Mouse (Mus musculus) regulatory T cell (primary cell): ENCODE measurements at regions not wholly inside any gene's neighbourhood (a gene's known extent, or its start where the extent isn't known, plus 50 kb on each side); places are given as distances from the start of the nearest gene placed in this dataset.
"Not testable (repeated sequence)": the region's sequence is repeated elsewhere in the genome, so short reads cannot be mapped to it uniquely, and the experiment has no call there.

Experiments
- in situ Hi-C: fragments of 300-600 bp; cut with MboI, MseI; formaldehyde crosslinking; loops from one replicate; pipeline ENCODE4 v1.15.1; 2025; ENCODE audit warnings: high pct_unique_total_duplicates

DNA sequence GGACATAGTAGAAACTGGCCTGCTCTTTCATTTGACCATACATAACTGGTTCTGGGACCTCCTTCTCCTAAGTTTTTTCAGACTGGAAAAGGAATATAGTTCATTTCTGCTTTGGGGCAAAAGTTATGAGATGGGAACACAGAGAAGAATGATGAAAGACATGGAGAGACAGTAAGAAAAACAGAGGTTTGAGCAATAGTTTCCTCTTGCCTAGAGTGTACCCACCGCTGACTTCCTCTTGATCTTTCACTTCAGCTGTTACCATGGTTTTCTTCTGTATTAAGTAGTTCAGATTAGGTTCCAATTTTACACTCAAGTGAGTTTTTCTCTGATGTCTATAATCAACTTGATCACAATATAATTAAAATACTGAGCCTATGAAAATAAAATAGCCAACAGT is 120.7 kb upstream of the Thrb start:
- in situ Hi-C loops, result no loop called here

DNA sequence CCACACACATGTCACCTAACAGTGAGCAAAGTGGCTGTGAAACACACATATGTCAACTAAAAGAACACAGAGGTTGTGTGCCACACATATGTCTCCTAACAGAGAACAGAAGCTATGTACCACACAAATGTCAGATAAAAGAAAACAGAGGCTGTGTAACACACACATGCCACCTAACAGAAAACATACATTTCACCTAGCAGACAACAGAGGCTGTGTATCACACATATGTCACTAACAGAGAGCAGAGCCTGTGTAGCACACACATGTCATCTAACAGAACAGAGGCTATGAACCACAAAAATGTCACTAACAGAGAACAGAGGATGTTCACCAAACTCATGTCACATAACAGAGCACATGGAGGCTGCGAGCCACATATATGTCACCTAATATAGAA is 103.6 kb upstream of the Thrb start:
- in situ Hi-C loops, result no loop called here

DNA sequence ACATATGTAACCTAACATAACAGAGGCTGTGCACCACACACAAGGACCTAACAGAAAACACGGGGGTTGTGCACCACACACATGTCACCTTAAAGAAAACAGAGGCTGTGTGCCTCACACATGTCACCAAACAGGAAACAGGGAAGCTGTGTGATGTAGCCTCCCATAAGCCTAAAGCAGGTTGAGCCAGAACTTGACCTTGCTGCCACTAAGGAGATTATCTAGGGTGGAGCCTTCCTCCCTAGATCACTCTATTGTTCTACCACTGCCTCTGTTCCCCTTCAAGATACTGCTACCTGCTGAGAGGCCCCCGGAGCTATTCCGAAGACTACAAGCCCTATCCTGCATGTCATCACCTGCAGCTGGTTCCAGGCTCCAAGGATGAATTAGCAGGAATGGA is 100.1 kb upstream of the Thrb start:
- in situ Hi-C loops, result not testable (repeated sequence)

DNA sequence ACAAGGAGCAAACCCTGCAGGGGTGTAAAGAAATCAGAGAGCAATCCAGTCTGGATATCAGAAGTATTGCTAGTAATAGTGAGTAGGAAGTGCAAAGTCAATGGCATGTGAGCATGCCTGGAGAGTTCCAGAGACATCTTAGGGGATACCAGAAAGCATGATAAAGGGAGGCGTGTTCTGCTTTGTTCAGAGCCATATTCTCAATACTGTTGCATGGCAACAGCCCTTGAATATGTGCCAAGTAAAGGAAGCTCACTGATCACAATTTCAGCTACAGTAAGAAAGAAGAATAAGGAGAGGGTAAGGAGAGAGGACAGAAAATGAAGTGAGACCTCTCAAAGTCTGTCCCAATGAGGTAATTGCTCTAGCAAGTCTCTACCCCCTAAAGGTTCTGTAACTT is 92.1 kb upstream of the Thrb start:
- in situ Hi-C loops, result no loop called here

DNA sequence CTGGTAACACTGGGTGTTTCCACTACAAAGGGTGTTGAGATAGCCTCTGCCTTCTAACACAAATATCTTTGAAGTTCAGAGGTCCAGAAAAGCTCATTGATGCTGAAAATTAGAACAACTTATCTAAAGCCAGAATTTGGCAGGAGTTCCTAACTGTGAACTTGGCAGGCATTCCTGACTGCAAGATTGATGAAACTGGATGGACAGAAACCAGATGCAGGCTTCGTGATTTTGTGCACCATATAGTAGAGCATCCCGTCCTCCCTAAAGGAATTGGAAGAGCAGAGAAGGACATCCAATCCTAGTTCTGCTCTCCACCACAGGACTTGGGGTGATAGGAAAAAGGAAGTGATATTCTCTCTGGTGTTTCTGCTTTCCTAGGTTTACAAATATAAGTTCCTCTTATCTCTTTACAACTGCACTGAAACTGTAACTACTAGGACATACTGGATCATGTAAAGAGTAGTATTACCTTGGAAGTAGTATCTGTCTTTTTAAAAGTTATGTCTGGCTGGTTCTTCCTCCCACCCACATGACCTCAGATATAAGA is 90.9 kb upstream of the Thrb start:
- in situ Hi-C loops, result no loop called here

DNA sequence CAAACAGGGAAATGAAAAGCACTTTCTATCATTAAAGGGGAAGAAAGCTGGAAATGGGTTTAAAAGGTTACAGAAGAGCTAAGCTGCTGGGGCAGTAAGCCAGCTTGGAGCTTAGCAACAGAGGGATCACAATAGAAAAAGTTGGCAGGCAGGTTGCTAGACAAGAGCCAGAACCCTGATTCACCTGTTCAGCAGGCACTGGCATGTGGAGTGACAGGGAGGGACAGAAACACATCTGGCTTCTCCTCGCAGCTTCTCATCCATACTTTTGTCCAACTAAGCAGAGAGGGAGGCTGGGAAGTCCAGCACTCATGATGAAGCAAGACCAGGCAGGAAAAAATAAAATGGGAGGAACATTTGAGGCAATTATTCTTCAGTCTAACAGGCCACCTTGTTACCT is 81.3 kb upstream of the Thrb start:
- in situ Hi-C loops, result no loop called here

DNA sequence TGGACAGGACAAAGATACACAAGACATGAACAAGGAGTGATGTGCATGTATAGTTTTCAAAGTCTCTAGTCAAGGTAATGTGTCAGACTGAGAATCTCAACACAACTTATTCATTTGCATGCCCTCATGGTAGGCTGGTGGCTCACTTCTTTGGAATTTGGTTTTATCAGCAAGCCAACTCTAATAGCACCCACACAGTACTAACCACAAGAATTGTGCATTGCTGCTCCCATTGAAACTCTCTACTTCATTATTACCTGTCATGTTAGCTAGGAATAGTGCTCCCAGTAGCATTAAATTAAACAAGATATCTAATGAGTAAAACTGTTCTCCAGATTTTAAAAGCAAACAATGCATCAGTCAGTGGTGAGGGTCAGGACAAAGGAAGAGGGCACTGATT is 70.5 kb upstream of the Thrb start:
- in situ Hi-C loops, result no loop called here

DNA sequence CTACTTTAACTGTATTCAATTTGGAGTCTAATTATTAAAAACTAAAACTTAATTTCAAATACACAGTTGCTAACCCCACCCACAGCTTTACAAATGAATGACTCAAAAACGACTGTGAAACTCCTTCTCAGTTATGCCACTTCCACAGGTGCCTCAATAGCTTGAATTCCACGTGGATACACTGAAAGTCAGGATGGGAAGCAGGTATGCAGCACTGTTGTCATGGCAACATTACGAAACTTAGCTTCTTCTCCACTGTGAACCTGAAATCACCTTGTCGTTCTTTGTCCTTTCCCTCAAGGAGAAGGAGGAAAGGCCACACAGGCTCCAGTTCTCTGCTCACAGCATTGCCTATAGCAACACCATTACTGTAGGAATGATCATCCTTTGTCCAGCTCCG is 60.5 kb upstream of the Thrb start:
- in situ Hi-C loops, result no loop called here

DNA sequence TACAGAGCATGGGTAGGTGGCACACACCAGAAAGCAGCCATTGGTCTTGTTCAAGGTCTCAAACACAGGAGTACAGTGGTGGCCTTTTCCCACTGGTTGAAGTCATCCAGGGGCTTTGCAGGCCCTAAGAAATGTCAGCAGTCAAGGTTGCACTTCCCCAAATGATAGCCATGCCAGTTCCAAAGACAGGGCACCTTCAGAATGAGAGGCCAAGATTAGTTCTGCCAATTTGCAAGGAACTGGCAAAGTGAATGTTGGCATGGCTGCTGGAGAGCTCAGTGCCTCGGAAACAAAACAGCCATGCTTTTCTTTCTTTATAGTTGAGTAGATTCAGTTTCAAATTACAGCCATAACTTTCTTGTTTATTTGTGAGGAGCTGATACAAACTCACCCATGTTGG is 57.7 kb upstream of the Thrb start:
- in situ Hi-C loops, result no loop called here

DNA sequence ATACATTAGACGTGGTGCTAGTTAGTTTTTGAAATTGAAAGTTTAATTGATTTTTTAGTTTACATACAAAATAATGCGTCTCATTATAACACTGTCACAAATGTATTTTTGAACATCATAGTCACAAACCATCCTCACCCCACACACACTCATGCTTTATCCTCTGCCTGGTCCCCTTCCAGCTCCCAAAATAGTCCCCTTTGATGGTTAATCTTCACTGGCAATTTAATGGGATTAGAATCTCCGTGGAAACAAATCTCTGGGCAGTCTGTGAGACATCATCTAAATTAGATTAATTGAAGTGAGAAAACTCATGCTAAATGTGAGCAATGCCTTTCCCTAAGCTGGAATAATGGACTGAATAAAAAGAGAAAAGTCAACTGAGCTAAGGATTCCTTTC is 54.0 kb upstream of the Thrb start:
- in situ Hi-C loops, result no loop called here

DNA sequence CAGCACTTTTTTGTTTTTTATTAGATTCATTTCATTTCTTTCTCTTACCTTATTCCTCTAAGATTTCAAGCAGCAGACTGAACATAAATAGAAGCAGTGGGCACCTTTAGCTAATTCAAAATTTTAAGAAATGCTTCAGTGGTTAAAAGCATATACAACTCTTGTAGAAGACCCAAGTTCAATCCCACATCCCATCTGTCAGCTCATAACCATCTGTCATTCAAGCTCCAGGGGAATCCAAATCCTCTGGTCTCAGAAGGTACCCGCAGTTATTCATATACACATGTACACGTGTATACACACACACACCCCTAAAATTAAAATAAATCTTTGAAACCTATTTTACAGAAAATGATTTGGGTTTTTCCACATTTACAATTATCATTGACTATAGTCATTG is 52.9 kb upstream of the Thrb start:
- in situ Hi-C loops, result no loop called here
